Mouse (Mus musculus) lung, postnatal 0 days (tissue): ENCODE results near the gene Msmb. TPM values are rescaled to one million over a fixed set of nuclear protein-coding genes. Genes with fewer than 3 reads are reported as not detected.

ENCODE experiments used
- ATAC-seq: fragments of 200-750 bp; cut with Nextera tagmentation; 2 replicates; pipeline ENCODE4 v1.8.0; 2017; ENCODE audit warnings: moderate library complexity
- DNase-seq: peaks from one replicate; pipeline ENCODE4 v3.0.0-alpha.2; 2016; ENCODE audit warnings: low spot score
- H3K27ac ChIP-seq: fragments of 300-500 bp; sonication (generic); 2 replicates; pipeline ENCODE4 v1.5.1; 2014; ENCODE audit warnings: antibody characterized with exemption, mild to moderate bottlenecking, low read length, mixed read lengths
- H3K27me3 ChIP-seq: fragments of 300-500 bp; sonication (generic); replicated peaks from 2 replicates; pipeline ENCODE4 v1.6.1; 2014; ENCODE audit warnings: low read length, mixed read lengths; ENCODE audit not compliant: insufficient read depth
- H3K36me3 ChIP-seq: fragments of 300-500 bp; sonication (generic); 2 replicates; pipeline ENCODE4 v1.6.1; 2014; ENCODE audit warnings: low read length, mixed read lengths; ENCODE audit not compliant: insufficient read depth
- H3K4me1 ChIP-seq: fragments of 300-500 bp; sonication (generic); 2 replicates; pipeline ENCODE4 v1.6.1; 2014; ENCODE audit warnings: antibody characterized with exemption, low read depth, low read length, mixed read lengths; ENCODE audit not compliant: insufficient read depth
- H3K4me2 ChIP-seq: fragments of 300-500 bp; sonication (generic); replicated peaks from 2 replicates; pipeline ENCODE4 v1.6.1; 2014; ENCODE audit warnings: low read depth, mild to moderate bottlenecking, low read length, moderate library complexity, mixed read lengths
- H3K4me3 ChIP-seq: fragments of 300-500 bp; sonication (generic); 2 replicates; pipeline ENCODE4 v1.5.1; 2014; ENCODE audit warnings: low read depth, low read length
- H3K9ac ChIP-seq: fragments of 300-500 bp; sonication (generic); replicated peaks from 2 replicates; pipeline ENCODE4 v1.6.1; 2014; ENCODE audit warnings: low read depth, mild to moderate bottlenecking
- H3K9me3 ChIP-seq: fragments of 300-500 bp; sonication (generic); 2 replicates; pipeline ENCODE4 v1.6.1; 2016; ENCODE audit warnings: low read length, mixed read lengths
- CTCF ChIP-seq: IDR thresholded peaks from 2 replicates; pipeline ENCODE4 v1.5.1; 2016; ENCODE audit warnings: antibody characterized with exemption, mild to moderate bottlenecking
- EP300 ChIP-seq: IDR thresholded peaks from 2 replicates; pipeline ENCODE4 v1.6.1; 2016; ENCODE audit warnings: antibody characterized with exemption, mild to moderate bottlenecking, control low read depth
- WGBS: fragments of 180-500 bp; shearing (Covaris S2); extraction: QIAGEN DNeasy Blood & Tissue Kit; methylation state at CpG from one replicate; pipeline ENCODE4 v1.1.7; 2014; 5-methylcytosine and 5-hydroxymethylcytosine counted together
- polyA plus RNA-seq: library from polyadenylated mRNA; unstranded; fragments of >200 nt; fragmentation: Nextera tagmentation; extraction: Ambion mirVana; gene quantifications from 2 replicates; pipeline ENCODE4 v1.2.1, GENCODE M21; 2015

Gene Msmb
- polyA plus RNA-seq, 1 experiment from 2014 or later = not detected

GRCm38 (mm10) chr14:32144734-32145133 lies 2.9 kb downstream of the Msmb start:
- H3K4me2 ChIP-seq = no peak overlapping the region
- no peak overlapping the region for H3K27ac ChIP-seq
- H3K36me3 ChIP-seq = no peaks in the 10 kb centered on the region
- no peak for DNase-seq
- ATAC-seq = no peak
- TF ChIP-seq CTCF (no peak), EP300 (no peak)
- H3K27me3 ChIP-seq = no peaks in the 10 kb centered on the region; the same call in 1 of the 2 replicates
- no peak overlapping the region for H3K9ac ChIP-seq
- H3K4me1 ChIP-seq = no peaks in the 10 kb centered on the region
- peaks cover 4% of the 10 kb centered on the region; the same call in 1 of the 2 replicates for H3K9me3 ChIP-seq
- H3K4me3 ChIP-seq = no peak overlapping the region

GRCm38 (mm10) chr14:32145401-32145800 lies 3.6 kb downstream of the Msmb start:
- TF ChIP-seq EP300 (no peak), CTCF (no peak)
- no peak overlapping the region for H3K27ac ChIP-seq
- ATAC-seq (no peak), DNase-seq (no peak)
- H3K4me1 ChIP-seq = no peaks in the 10 kb centered on the region
- H3K4me2 ChIP-seq = no peak overlapping the region
- H3K4me3 ChIP-seq = no peak overlapping the region
- H3K27me3 ChIP-seq = peaks cover 3% of the 10 kb centered on the region; the same call in 1 of the 2 replicates
- H3K9ac ChIP-seq = no peak overlapping the region
- H3K9me3 ChIP-seq = peaks cover 4% of the 10 kb centered on the region; the same call in 1 of the 2 replicates
- whole genome bisulfite sequencing = 60% methylated on average over 4 of the region's 4 CpGs
- H3K36me3 ChIP-seq = no peaks in the 10 kb centered on the region

GRCm38 (mm10) chr14:32145809-32146511 lies 4.1 kb downstream of the Msmb start:
- no peak for ATAC-seq
- Histone ChIP-seq H3K27ac (no peak overlapping the region), H3K4me2 (no peak overlapping the region)

GRCm38 (mm10) chr14:32146578-32146977 lies 4.8 kb downstream of the Msmb start:
- 51% methylated on average over 2 of the region's 2 CpGs for WGBS

More at GRCm38 (mm10) chr14:32145809-32146511, 4.1 kb downstream of the Msmb start:
- DNase-seq = no peak
- 62% methylated on average over 7 of the region's 7 CpGs for WGBS
- Histone ChIP-seq H3K9me3 (peaks cover 4% of the 10 kb centered on the region; the same call in 1 of the 2 replicates), H3K36me3 (no peaks in the 10 kb centered on the region), H3K4me1 (no peaks in the 10 kb centered on the region), H3K9ac (no peak overlapping the region), H3K27me3 (peaks cover 3% of the 10 kb centered on the region; the same call in 1 of the 2 replicates), H3K4me3 (no peak overlapping the region)
- TF ChIP-seq EP300 = no peak
- no peak for TF ChIP-seq CTCF

GRCm38 (mm10) chr14:32150872-32151271 lies 9.0 kb downstream of the Msmb start:
- 89% methylated on average over 2 of the region's 2 CpGs for WGBS
- TF ChIP-seq CTCF = peak; percentile 45; the same call in 1 of the 2 replicates
- no peak for TF ChIP-seq EP300

More at GRCm38 (mm10) chr14:32146578-32146977, 4.8 kb downstream of the Msmb start:
- no peak overlapping the region for H3K4me3 ChIP-seq
- no peak overlapping the region for H3K27ac ChIP-seq
- no peak overlapping the region for H3K9ac ChIP-seq
- TF ChIP-seq CTCF = no peak
- no peak for TF ChIP-seq EP300
- H3K4me1 ChIP-seq = no peaks in the 10 kb centered on the region
- H3K36me3 ChIP-seq = no peaks in the 10 kb centered on the region
- H3K27me3 ChIP-seq = peaks cover 3% of the 10 kb centered on the region; the same call in 1 of the 2 replicates
- DNase-seq = no peak
- peaks cover 4% of the 10 kb centered on the region; the same call in 1 of the 2 replicates for H3K9me3 ChIP-seq
- no peak for ATAC-seq
- H3K4me2 ChIP-seq = no peak overlapping the region

GRCm38 (mm10) chr14:32152243-32152965 lies 10.6 kb downstream of the Msmb start:
- H3K4me2 ChIP-seq = no peak overlapping the region
- H3K27me3 ChIP-seq = peaks cover 3% of the 10 kb centered on the region; the same call in 1 of the 2 replicates
- DNase-seq = no peak
- H3K4me3 ChIP-seq = no peak overlapping the region
- no peaks in the 10 kb centered on the region for H3K36me3 ChIP-seq
- TF ChIP-seq EP300 = no peak
- no peak for TF ChIP-seq CTCF
- no peak overlapping the region for H3K27ac ChIP-seq
- no peaks in the 10 kb centered on the region for H3K9me3 ChIP-seq
- H3K9ac ChIP-seq = no peak overlapping the region
- no peaks in the 10 kb centered on the region for H3K4me1 ChIP-seq
- no peak for ATAC-seq
- 89% methylated on average over 18 of the region's 18 CpGs for WGBS

More at GRCm38 (mm10) chr14:32150872-32151271, 9.0 kb downstream of the Msmb start:
- Histone ChIP-seq H3K4me3 (no peak overlapping the region), H3K36me3 (no peaks in the 10 kb centered on the region), H3K27me3 (peaks cover 3% of the 10 kb centered on the region; the same call in 1 of the 2 replicates), H3K4me1 (no peaks in the 10 kb centered on the region), H3K4me2 (no peak overlapping the region), H3K9me3 (peaks cover 4% of the 10 kb centered on the region; the same call in 1 of the 2 replicates), H3K27ac (no peak overlapping the region), H3K9ac (no peak overlapping the region)
- DNase-seq = no peak
- no peak for ATAC-seq
